Mouse (Mus musculus) ES-Bruce4 (cell line): Measurements from ENCODE around the gene Coro1c. TPM values are rescaled to one million over a fixed set of nuclear protein-coding genes. Genes with fewer than 3 reads are reported as not detected.

Experiments used
- H3K27ac ChIP-seq: 2 replicates; pipeline ENCODE4 v1.5.1; 2012; ENCODE audit warnings: low read length, inconsistent platforms; ENCODE audit not compliant: insufficient read depth
- H3K27me3 ChIP-seq: 2 replicates; pipeline ENCODE4 v1.6.1; 2012; ENCODE audit warnings: mild to moderate bottlenecking, low read length, inconsistent platforms; ENCODE audit not compliant: control insufficient read depth, poor library complexity, insufficient read depth, severe bottlenecking
- H3K36me3 ChIP-seq: 2 replicates; pipeline ENCODE4 v1.6.1; 2012; ENCODE audit warnings: inconsistent platforms, mild to moderate bottlenecking, low read length, moderate library complexity; ENCODE audit not compliant: control insufficient read depth, poor library complexity, insufficient read depth, severe bottlenecking
- H3K4me1 ChIP-seq: one replicate; pipeline ENCODE4 v1.8.1; 2011; ENCODE audit warnings: low read length; ENCODE audit not compliant: control insufficient read depth, insufficient read depth
- H3K4me3 ChIP-seq: 2 replicates; pipeline ENCODE4 v1.5.1; 2011; ENCODE audit warnings: low read depth, mild to moderate bottlenecking, low read length
- H3K9ac ChIP-seq: 2 replicates; pipeline ENCODE4 v1.6.1; 2012; ENCODE audit warnings: low read depth, mild to moderate bottlenecking, inconsistent platforms; ENCODE audit not compliant: poor library complexity, severe bottlenecking
- H3K9me3 ChIP-seq: replicated peaks from 2 replicates; pipeline ENCODE4 v1.6.1; 2012; ENCODE audit warnings: mild to moderate bottlenecking, low read length, inconsistent platforms; ENCODE audit not compliant: control insufficient read depth, poor library complexity, insufficient read depth, severe bottlenecking
- CTCF ChIP-seq: IDR thresholded peaks from one replicate; pipeline ENCODE4 v1.8.1; 2011; ENCODE audit warnings: low read depth, low read length
- EP300 ChIP-seq: IDR thresholded peaks from 2 replicates; pipeline ENCODE4 v1.6.1; 2011; ENCODE audit warnings: low read depth, low read length; ENCODE audit not compliant: insufficient read depth
- POLR2A ChIP-seq: IDR thresholded peaks from one replicate; pipeline ENCODE4 v1.8.1; 2011; ENCODE audit warnings: low read length; ENCODE audit not compliant: insufficient read depth
- polyA plus RNA-seq: library from polyadenylated mRNA; stranded (reverse); fragments of >200 nt; gene quantifications from 2 replicates; pipeline ENCODE4 v1.2.4, GENCODE M21; 2011; ENCODE audit warnings: low read depth; ENCODE audit not compliant: missing spikeins, insufficient read depth, insufficient read length

Coro1c gene
- polyA plus RNA-seq, result 174 and 218 TPM in 2 replicates

- Histone ChIP-seq H3K9me3 (no peaks in the 10 kb centered on the region), H3K36me3 (no peaks in the 10 kb centered on the region), H3K4me3 (peak within 1 kb of the TSS; percentile 85), H3K27ac (peak within 1 kb of the TSS; percentile 65), H3K9ac (peak within 1 kb of the TSS; percentile 90), H3K27me3 (no peaks in the 10 kb centered on the region), H3K4me1 (peaks cover 1% of the 10 kb centered on the region)
- TF ChIP-seq CTCF (peak; percentile 70), EP300 (no peak), POLR2A (peak; percentile 59)
Measured at GRCm38 (mm10) chr5:113908592-113909441, at the start of gene Coro1c. Gene Coro1c, minus strand, starts transcription at chr5:113908758.

- Histone ChIP-seq H3K9me3 (no peaks in the 10 kb centered on the region), H3K9ac (no peak overlapping the region), H3K36me3 (no peaks in the 10 kb centered on the region), H3K27ac (no peak overlapping the region), H3K4me1 (peaks cover 14% of the 10 kb centered on the region), H3K27me3 (no peaks in the 10 kb centered on the region), H3K4me3 (no peak overlapping the region)
- TF ChIP-seq POLR2A, result no peak
- 0 out of 2 replicates have a peak, but pooled peaks have one; percentile 26 for TF ChIP-seq EP300
- TF ChIP-seq CTCF, result peak; percentile 99
Measured at GRCm38 (mm10) chr5:113956510-113956909, 48.0 kb upstream of the Coro1c start.

DNA sequence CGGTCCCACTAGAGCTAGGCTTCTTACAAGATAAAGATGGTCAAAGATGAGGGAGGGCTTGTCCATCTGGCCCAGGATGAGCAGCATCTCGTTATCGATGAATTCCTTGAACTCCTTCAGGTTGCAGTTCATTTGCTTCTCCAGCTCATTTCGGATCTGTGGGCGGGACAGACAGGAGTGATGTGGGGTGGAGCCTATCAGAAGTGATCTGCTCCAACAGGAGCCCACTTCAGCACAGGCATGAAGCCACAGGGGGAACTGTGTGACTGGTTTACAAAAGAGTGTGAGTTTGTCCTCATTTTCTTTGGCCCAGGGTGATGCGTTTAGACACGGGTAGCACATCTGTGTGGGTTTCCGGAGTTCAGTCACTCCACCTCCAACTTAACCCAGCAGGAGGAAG is 47.1 kb upstream of the Coro1c start:
- TF ChIP-seq POLR2A, result no peak
- no peak for TF ChIP-seq EP300
- TF ChIP-seq CTCF, result no peak
- Histone ChIP-seq H3K27ac (no peak overlapping the region), H3K9ac (no peak overlapping the region), H3K4me1 (peaks cover 12% of the 10 kb centered on the region), H3K27me3 (no peaks in the 10 kb centered on the region), H3K36me3 (no peaks in the 10 kb centered on the region), H3K9me3 (no peaks in the 10 kb centered on the region), H3K4me3 (no peak overlapping the region)

- Histone ChIP-seq H3K9me3 (no peaks in the 10 kb centered on the region), H3K36me3 (no peaks in the 10 kb centered on the region), H3K27me3 (no peaks in the 10 kb centered on the region), H3K4me3 (no peak overlapping the region), H3K4me1 (peaks cover 10% of the 10 kb centered on the region), H3K27ac (no peak overlapping the region), H3K9ac (no peak overlapping the region)
- TF ChIP-seq POLR2A, result no peak
Measured at GRCm38 (mm10) chr5:113955281-113955680, 46.7 kb upstream of the Coro1c start.

DNA sequence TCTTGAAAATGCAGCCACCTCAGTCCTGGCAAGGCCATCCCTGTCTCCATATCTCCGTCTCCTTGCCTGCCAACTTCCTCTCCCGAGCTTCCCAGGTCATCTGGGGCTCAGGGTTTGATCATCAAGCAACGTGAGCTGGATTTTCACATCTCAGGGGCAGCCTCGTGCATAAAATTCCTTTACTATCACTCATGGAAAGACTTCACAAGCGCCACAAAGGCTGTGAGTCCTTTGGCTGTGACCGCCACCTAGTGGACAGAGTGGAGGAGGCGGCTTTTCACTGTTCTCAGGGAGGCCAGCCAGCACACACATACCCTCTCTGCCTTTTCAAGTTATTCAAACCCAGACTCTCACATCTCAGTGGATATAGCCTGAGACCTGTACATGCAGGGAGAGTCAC is 45.9 kb upstream of the Coro1c start:
- Histone ChIP-seq H3K27me3 (no peaks in the 10 kb centered on the region), H3K9ac (no peak overlapping the region), H3K27ac (no peak overlapping the region), H3K36me3 (no peaks in the 10 kb centered on the region), H3K9me3 (no peaks in the 10 kb centered on the region), H3K4me1 (peaks cover 5% of the 10 kb centered on the region), H3K4me3 (no peak overlapping the region)
- peak; percentile 90 for TF ChIP-seq CTCF
- no peak for TF ChIP-seq EP300

GRCm38 (mm10) chr5:113952519-113952918 is 44.0 kb upstream of the Coro1c start:
- Histone ChIP-seq H3K36me3 (no peaks in the 10 kb centered on the region), H3K9me3 (no peaks in the 10 kb centered on the region), H3K27ac (no peak overlapping the region), H3K4me3 (no peak overlapping the region), H3K9ac (no peak overlapping the region), H3K4me1 (no peaks in the 10 kb centered on the region), H3K27me3 (no peaks in the 10 kb centered on the region)
- TF ChIP-seq CTCF (no peak), EP300 (no peak), POLR2A (no peak)
